Mouse (Mus musculus) heart, postnatal 10 days (tissue): ENCODE measurements around the gene Sugt1. TPM values are rescaled to one million over a fixed set of nuclear protein-coding genes. Genes with fewer than 3 reads are reported as not detected.

Experiments
- DNase-seq, 2 experiments: peaks; one replicate each; pipeline ENCODE4 v3.0.0; 2021
- intact Hi-C: fragments of 180-260 bp; cut with DNase I; formaldehyde crosslinking; loops from one replicate; pipeline ENCODE4 v1.15.1; 2025
- microRNA-seq, 2 experiments: library from miRNA; unstranded; fragments of <30 nt; microRNA quantifications; one replicate each; pipeline ENCODE4 v1.2.0; 2022
- total RNA-seq, 2 experiments: library from RNA; stranded (reverse); gene quantifications; 2 replicates each; pipeline ENCODE4 v1.2.3; 2021

Gene Sugt1
- total RNA-seq, 2 experiments from 2014 or later: 83.3 to 89.9 TPM

DNA sequence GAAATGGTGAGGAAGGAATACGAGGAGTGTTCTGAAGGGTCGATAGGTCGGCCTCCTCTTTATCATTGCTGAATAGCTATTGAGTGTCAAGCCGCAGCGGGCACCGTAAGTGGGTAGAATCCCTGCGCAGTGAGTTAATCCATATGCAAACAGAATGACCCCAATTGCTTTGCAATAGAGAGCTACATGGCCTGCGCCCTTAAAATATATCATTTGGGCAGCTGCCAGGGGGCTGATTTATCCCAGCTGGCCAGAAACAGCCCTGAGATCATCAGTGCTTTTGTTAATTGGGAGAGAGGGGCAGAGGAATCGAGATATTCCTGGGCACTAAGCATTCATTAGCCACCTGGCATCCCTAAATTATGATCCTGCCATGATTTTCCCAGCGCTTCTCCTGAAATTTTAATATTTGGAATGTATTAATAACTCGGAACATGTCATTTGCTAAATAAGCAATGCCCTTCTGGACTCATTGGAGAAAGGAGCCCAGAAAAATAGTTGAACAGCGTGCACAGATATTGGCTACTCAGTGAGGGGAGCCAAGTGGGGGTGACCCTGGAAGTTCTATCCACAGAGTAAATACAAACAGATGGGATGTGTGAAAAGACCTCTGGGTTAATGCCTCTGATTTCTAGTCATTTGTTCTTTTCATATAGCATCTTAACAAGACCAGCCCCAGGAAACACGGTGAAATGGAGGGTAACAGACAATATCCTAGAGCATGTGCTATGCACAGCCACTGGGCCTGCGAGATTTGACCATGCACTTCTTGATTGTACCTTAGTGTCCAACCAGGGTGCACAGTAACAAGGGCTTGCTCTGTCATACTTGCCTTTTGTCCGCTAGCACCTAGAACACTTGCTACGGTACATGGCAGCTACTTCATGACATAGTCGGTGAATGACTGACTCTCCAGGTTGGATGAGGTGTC is 85.9 kb downstream of the Sugt1 start:
- intact Hi-C loops: no loop called here
- DNase-seq: peak in 1 of 2 experiments; percentile 18

DNA sequence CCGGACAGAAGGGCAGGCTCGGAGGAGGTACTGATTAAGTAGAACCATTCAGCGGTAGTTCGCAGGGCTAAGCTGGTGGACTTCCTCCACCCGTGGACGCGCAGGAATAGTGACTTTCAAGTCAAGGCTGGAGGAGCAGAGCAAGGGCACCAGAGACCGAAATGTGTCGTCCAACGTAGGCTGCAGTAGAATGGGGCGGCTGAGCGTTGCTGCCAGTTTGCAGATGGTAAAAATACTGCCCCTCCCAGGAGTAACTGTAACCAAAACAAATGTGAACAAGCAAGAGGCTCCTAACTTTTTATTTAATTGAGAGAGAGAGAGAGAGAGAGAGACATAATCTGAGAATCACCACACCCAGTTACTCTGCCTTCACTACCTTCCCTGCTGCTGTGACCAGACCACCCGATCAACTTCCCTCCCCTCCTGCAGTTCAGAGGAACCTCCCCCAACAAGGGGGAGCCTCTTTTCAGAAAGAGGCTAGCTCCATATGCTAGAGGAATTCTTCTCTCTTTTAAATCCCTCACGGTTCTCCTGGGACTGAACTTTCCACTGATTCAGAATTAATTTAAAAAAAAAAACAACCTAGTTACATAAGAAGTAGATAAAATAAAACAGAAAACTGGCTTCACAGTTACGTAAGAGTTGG is 89.7 kb downstream of the Sugt1 start:
- intact Hi-C loops: no loop called here
- DNase-seq: no peak

DNA sequence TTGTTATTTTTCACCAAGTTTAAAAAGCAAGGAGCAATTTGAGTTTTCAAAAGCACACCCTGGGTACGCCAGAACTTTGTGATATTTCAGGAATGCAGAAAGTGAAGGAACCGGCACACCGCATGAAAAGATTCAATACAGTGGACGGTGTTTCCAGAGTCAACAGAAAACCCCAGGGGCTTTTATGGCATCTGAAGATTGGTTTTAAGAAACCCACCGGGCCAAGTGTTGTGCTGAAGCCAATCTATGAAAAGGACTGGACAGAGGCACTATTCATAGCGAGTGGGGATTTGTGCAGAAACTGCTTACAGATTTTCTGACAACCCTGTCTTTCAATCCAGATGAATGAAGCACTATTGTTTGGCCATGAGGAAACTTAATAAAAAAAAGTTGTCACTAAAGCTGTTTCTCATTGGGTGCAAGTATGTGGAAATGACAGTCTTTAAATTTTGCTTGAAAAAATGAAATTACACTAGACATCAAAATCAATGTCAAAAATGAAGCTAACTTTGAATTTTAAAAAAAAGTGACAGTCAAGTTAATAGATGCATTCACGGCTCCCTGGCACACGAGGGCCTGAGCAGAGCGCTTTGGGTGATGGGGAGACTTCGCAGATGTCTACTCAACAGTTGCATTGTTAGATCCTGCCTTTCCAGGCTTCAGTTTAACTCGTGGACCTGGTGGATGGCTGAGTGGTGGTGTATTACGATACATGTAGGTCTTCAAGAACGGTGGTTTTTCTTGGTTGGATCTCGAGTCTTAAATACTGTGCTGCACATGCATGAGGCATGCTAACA is 90.6 kb downstream of the Sugt1 start:
- no peak for DNase-seq
- intact Hi-C loops: no loop called here

DNA sequence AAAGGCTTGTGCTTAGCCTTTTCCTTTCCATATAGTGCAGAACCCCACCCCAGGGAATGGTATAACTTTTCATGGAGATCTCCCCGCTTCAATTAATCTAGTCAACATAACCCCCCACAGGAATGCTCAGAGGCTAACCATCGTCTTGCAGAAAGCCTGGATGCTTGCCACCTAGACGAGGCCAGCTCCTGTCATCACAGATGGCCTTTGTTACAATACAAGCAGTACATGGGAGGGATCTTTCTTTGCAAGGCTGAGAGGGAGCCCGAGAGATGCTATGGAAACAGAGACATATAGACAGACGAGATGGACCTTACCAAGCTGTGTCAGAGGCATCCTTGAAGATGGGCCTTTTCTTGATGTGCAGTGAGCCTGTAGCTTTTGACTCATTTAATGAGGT is 93.2 kb downstream of the Sugt1 start:
- intact Hi-C loops: no loop called here
- DNase-seq: peak; percentile 32 to 45

Small RNAs within 50 kb of the gene (microRNA-seq; reads per million reads assigned to microRNA genes)
- gene Gm27857: 0 reads per million in 2 experiments

Other genes with a start within 250 kb of the Sugt1 start
- gene Naa16, start 196.9 kb upstream of the Sugt1 start, total RNA-seq: 10 to 100 TPM; 12.2 to 18.1 TPM
- 1 to 10 TPM; 5.0 to 6.1 TPM for gene Mtrf1, start 189.9 kb upstream of the Sugt1 start, total RNA-seq
- 10 to 100 TPM; 12.4 to 13.1 TPM for gene Kbtbd7, start 161.2 kb upstream of the Sugt1 start, total RNA-seq
- under 1 TPM; 0.37 to 0.62 TPM for gene Kbtbd6, start 135.9 kb upstream of the Sugt1 start, total RNA-seq
- 10 to 100 TPM; 21.3 to 23.3 TPM for gene Elf1, start 106.5 kb upstream of the Sugt1 start, total RNA-seq
- gene Wbp4, start 106.2 kb upstream of the Sugt1 start, total RNA-seq: 10 to 100 TPM; 22.8 to 24.8 TPM
- gene Cnmd, start 74.5 kb downstream of the Sugt1 start, total RNA-seq: not detected
- gene Pcdh8, start 183.6 kb downstream of the Sugt1 start, total RNA-seq: not detected